Mouse (Mus musculus) induced T-regulatory cell, adult 2 months (primary cell): Measurements from ENCODE around the gene Cyb5r3.

Source experiments
- DNase-seq: peaks from one replicate; pipeline ENCODE4 v3.0.0-alpha.2; 2012; ENCODE audit warnings: low read depth

Cyb5r3 gene

DNA sequence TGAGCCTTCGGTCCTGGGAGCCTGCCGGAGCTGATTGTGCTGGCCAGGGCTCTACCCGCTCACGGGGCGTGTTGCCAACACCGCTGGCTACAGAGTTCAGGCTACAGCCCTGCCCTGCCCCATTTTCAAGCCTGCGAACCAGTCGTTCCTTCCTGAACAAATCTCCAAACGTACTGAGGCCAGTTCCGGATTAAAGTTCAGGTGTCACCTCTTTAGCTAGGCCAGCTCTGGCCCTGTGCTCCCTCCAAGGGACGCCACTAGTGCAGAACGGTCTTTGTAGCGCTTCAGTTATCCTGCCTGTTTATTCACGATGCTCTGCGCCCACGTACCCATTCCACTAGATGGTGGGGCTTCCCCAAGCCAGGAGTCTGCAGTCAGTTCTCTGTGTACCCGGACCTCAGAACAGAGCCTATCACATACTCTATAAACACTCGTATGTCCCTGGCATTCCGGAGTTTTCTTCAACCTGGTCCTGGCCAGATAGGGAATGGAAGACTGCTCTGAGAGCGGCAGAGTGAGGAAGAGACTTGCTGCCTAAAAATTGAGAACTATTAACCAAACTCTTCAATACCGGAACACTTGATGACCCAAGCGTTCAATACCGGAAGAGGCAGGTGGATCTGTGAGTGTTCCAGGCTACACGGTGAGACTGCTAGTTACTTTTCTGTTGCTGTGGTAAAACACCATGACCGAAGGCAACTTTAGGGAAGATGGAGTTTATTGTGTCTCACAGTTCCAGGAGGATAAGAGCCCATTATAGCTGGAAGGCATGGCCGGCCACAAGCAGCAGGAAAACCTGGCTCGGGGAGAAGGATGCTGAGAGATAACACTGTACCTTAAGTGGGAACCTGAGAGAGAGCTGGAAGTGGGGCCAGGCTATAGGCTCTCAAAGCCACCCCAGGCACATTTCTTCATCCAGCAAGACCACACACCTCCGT, at the start of gene Cyb5r3:
Gene Cyb5r3, minus strand, starts transcription at position 101 of the 938 bp plus-strand sequence.
- no peak for DNase-seq

DNA sequence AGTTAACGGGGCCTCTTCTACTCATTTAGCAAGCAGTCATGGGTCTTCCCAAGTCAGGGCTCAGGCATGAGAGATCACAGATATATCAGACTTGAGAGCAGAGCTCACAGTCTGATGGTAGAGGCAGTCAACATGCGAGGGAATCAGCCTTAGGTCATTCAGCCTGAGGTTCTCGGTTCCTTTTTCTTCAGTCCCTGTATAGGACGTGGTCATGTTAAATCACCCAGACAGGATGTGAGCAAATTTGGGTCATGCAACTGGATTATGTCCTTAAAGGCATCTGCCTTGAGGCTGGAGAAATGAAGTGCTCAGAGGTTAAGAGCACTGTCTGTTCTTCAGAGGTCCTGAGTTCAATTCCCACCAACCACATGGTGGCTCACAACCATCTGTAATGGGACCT, 49.3 kb upstream of the Cyb5r3 start:
- no peak for DNase-seq

DNA sequence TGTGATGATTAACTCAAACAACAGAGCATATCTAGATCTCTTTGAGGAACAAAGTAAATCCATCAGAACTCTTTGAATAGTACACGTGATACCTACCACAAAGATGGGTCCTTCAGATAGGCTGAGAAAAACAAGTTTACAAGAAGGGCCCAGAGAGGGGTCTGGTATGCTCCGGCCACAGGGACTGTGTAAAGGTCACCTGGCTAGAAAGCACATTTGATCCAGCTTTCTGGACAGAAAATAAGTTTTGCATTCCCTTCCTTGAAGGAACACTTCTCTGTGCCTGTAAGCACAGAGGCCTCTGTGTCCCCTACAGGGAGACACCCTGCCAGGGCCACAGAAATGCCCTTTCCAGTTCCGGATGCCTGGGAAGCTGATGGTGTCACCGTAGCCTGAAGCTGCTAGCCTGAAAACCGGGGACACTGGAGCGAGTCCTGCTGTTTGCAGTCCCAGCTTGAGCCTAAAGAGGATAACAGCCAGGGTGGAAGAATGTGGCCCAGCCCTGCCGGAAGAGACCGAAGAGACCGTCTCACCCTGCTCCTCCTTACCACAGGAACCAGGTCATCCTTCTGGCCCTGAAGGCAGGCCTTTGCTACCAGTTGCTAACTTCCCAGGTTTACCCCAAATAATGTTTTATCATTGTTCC, 48.1 kb upstream of the Cyb5r3 start:
- no peak for DNase-seq

DNA sequence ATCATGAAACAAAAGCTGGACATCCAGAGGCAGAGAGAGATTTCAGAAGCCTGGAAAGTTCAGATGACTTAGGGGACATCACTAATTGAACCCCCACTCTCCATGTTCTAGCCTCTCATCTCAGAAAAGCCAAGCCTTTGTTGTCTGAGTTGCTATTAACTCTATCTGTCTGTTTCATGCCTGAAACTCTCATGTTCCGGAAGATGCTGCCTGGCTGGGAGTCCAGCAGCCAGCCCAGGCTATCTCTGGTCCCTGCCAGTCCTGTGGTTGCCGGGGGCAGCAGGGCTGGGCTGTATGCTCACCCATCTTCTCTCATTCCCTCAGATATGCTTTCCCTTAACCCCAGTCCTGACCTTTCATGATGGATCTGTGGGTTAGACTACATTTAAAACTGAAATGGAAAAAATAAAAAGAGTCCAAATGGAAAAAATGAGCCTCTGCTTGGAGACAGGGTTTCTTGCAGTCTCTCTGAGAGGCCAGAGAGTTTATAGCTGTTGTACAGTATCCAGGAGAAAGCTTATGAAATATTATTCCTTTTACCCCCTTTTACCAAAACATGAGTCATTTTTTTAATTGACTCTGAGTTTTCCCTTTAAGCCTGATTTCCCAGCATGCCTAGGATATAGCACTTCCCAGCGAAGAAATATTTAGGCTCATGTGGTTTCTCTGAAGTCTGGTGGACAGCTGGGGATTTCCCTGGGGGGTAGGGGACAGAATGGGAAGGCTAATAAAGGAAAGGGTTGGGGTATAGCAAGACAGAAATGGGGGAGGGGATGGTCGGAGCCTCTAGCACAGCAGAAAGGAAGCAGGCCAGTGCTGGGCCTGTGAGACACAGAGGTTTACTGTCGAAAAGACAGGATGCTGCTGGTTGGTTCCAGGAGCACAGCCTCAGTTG, 43.2 kb upstream of the Cyb5r3 start:
- DNase-seq: no peak

DNA sequence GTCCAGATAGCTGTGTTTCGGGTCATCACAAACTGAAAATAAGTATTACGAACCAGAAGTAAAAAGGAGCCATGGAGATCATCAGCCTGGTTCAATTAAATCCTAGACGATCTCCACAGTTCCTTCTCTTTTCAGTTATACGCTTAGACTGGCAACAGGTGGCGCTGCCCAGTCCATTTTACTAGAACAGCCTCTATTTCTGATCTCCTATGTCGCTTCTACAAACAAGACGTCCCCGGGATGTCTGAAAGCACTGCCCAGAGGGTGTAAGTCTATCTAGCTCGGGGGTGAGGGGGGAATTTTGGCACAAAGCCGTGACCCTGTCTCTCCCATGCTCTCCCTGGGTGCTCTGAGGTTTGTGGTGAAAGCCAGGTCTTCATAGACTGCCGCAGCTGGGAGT, 37.8 kb upstream of the Cyb5r3 start:
- DNase-seq: peak; percentile 56

DNA sequence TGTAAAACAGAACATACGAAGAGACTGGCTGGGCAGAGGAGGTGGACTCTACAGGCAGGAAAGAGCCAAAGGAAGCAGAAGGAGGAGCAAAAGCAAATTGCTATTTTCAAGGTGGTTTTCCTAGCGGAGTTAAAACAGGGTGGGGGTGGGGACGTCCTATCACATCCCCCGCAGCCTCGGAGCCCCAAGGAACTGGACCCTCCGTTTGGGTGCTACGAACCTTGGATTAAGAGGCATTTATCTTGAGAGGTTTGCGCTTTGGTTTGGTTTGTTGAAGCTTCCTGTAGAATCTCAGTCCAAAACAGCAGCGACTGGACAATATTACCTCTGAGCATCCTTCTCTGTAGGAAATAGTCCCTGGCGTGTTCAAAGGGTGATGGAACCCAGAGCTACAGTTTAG, 37.3 kb upstream of the Cyb5r3 start:
- DNase-seq: no peak

DNA sequence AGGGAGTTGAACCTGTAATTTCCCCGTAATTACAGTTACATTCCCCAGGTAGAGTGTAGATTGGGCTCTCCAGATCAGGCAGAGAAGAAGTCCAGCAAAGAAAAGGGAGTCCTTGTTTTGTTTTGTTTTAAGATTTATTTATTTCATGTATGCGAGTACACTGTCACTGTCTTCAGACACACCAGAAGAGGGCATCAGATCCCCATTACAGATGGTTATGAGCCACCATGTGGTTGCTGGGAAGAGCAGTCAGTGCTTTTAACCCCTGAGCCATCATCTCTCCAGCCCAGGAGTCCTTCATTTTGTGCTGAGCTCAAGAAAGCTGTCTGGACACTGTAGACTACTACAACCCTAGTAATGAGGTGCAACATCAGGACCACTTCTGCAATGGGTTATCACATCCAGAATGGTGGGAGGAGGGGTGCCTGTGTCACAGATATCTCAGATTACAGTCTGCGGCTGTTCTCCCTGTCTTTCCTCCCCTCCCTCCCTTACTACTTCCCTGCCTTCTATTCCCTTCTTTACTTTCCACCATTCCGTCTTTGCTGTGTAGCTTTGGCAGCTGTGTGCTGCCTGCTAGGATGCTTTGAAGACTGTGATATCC, 36.8 kb upstream of the Cyb5r3 start:
- DNase-seq: no peak

DNA sequence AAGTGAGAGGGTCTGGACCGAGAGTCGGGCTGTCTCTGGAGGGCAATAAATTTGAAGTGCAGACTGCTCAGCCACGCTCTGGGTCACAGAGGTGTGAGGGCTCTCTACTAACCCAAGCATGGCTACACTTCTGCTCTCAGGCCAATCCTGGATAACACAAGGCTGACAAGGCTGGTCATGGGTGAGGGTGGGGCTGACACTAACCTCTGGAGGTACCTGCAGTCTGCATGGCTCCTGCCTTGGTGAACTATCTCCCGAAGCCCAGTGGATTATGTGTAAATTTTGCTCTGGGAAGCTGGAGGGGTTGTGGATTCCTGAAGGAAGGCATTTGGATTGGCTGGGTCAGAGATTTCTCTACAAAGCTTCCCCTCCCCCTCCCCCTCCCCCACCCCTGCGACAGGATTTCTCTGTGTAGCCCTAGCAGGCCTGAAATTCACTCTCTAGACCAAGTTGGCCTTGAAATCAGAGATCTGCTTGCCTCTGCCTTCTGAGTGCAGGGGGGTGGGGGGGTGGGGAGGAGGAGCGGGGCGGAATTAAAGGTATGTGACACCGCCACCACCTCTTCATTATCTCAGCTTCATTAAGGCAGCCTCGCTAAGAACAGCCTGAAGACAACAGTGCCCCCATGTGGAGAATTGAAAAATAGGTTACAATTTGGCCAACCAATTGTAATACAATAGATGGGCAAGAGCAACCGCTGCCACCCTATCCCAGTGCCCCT, 32.5 kb upstream of the Cyb5r3 start:
- DNase-seq: peak; percentile 85

DNA sequence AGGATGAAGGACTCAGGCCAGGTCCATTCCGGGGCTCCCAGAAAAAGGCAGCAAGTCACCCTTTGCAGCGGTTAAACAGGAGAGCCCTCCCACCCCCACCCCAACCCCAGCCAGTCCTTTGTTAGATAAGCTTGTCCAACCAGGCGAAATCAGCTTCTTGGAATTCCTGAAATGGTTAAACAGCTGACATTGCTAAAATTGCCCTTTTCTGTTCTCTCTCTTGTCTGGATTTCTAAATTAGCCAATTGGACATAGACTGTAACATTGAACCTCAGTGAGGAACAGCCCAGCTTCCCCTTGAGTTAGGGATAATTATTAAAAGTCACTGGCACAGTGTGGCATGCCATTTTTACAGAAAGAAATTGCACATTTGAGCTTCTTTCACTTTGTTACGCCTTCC, 30.0 kb upstream of the Cyb5r3 start:
- no peak for DNase-seq

DNA sequence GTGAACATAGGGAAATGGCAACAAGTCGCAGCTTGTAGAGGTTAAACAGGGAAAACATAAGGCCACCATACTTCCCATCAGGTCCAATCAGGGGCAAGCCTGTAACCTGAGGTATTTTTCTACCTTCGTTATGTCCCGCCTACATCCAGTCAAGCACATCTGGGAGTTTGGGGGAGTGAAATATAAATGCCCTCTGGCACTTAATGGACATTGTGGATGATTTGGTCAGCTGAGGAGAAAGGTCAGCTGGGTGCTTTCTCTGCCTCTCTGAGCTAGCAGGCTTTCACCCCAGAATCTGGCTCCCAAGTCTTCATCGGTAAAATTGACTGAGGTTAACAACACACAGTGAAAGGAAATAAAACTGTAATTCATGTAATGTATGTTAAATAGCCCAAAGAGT, 21.0 kb upstream of the Cyb5r3 start:
- DNase-seq: no peak

DNA sequence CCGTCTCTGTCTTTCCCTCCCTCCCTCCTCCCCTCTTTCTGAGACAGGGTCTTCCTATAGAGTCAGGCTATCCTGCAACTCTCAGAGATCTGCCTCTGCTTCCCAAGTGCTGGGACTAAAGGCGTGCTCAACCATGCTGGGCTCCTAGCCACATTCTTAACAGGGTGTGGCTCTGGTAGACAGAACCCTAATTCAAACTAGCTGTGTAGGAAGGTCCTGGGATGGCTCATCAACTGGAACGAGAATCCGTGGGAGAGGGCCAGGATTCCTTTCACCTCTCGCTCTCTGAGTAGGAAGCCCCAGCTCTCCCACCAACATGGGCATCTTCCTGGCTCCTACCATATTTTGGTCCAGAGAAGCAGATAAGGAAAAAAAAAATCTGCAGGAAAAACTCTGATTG, 10.0 kb upstream of the Cyb5r3 start:
- no peak for DNase-seq

DNA sequence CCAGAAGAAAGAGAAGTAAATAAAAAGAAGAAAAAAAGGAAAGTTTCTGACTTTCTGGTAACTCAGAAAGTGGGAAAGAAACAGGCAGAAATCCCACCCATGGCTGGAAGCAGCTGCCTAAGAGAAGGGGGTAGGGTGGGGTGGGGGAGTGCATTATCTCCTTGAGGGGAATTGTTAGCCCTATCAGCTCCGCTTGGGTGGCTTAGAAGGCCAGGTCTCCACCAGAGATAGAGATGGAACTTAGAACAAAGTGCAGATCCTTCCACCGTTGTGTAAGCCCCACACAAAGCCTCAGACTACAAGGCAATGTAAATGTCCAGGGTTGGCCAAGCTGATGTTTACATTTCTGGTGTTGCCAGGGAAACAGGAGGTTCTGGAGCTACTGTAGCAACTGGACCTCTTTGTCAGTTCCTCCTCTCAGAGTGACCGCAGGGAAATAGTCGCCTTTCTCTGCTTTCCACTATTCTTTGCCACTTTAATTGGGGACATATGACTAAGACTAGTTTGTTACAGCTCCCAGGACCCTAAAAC, 9.5 kb upstream of the Cyb5r3 start:
- no peak for DNase-seq

DNA sequence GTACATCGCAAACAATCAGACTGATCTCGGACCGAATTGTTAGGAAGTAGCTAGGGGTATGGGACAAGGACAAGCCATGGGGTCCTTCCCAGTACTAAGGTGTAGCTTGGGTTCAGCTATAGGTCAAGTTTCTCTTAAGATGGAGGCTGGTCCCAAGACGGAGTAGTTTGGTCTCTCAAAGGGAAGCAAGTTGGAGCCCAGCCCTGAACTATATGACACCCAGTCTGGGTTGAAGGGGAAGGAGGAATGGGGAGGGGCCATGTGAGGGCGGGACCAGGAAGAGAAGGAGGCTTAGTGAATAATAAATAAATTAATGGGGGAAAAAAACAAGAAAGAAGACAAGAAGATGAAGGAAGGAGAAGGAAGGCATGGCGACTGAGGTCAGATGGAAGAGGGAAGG, 7.6 kb upstream of the Cyb5r3 start:
- no peak for DNase-seq

DNA sequence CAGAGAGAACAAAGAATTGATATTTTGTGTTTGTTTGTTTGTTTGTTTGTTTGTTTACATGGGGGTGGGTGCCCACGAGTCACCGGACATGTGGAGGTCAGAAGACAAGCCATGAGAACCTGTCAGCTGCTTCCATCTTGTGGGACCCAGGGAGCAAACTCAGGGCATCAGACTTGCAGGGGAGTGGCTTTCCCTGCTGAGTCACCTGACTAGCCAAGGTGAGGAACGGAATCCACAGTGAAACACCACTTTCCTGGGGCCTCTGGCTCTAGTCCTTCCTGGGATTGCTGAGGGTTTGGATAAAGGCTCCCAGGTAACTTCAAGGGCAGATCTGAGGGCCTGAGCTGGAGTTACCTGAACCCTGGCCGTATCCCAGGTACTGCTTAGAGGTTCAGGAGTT, 4.3 kb upstream of the Cyb5r3 start:
- no peak for DNase-seq

DNA sequence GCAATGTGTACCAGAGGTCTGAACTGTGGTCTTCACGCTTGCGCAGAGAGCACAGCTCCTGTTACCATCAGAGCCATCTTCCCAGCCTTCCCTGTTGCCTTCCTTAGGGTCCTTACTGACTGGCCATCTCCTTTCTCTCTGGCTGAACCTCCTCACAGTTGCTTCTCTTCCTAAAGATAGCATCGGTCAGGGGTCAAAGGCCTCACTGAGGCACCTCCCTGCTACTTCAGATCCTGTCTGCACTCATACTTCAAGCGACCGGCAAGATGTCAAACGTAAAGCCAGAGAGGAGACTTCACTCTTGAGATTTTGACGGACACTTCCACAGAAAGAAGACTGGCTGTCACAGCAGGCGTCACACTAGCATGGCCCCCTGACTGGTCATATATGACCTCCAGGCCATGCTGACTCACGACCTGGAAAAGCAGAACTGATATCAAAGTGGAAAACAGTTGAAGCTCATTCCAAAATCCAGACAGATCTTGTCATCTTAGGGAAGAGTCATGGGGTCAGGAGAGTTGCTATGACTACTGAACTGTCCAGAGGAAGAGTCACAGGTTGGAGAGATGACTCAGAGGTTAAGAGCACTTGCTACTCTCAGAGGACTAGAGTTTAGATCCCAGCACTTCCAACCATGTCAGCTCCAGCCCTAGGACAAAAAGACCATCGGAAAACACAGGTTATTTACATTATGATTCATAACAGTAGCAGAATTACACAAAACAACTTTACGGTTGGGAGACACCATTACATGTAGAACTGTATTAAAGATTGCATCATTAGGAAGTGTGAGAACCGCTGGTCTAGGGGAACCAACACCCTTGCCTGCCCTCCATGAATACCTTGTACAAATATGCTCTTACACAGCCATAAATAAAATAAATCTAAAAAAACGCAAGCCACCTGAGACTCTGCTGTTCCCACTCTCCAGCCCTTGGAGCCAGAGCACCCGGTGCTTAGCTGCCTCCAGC, 1.8 kb upstream of the Cyb5r3 start:
- DNase-seq: no peak

DNA sequence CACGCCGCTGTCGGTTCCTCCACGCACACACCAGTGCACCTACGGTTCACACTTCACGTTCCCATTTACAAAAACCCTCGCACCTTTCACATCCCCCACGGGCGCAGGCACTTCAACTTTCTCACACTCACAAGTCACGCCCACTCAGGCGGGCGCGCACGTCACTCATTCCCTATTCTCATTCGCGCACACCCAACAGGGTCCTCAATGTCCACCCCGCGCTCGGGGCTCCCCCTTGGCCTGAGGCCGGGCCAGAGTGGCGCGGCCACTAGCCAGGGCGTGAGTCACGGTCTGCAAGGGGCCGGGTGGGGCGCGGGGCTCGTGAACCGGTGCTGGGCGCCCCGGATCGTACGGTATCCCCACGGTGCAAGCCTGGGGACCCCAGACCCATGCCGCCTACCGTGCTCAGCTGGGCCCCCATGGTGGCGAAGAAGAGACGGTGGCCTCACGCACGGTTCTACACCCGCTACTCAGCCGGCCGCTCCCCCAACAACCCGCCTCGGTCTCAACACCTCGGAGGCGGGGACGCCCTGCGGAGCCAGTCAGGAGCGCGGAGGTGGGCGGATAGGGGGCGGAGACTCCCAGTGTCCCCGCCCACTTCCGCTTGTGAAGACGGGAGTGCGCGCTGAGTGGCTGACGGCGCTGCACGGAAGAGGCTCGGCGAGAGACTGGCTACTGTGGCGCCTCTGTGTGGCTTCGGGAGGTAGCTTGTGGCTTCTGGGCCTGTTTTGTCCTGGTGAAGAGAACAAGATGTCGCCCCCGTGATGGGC, 495 bp downstream of the Cyb5r3 start:
- peak; percentile 99 for DNase-seq

DNA sequence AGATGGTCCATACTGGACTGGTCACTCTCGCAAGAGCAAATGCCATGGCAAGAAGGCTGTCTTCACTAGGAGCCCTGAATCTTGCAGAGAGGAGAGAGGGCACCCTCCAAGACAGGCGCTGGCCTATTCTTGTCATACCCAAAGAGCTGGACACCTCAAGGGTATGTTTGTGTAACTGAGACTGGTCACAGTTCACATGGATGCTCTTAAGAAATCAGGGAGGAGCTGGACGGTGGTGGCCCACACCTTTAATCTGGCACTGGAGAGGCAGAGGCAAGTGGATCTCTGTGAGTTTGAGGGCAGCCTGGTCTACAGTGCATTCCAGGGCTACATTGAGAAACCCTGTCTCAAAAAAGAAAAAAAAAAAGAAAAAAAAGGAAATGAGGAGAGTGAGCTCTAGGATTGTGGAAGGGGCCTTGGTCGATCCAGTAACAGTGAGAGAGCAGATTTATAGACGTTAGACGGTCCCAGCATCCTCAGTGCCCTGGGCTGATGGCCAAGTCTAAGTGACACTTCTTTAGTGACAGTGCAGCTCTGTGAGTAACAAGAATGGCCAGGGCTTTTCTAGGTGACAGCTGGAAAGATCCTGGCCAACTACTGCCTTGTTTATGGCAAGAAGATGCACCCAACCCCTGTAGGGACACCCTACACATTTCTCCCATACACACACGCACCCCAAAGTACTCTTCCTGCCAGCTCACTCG, 1.3 kb downstream of the Cyb5r3 start:
- no peak for DNase-seq
